Mouse (Mus musculus): ENCODE results near the gene Cyp2a4. TPM values are rescaled to one million over a fixed set of nuclear protein-coding genes. Genes with fewer than 3 reads are reported as not detected.
"Not testable (repeated sequence)": the region's sequence is repeated elsewhere in the genome, so short reads cannot be mapped to it uniquely, and the experiment has no call there.

The Cyp2a4 gene
- polyA plus RNA-seq (2014; fragmentation: Nextera tagmentation; extraction: Ambion mirVana): not detected in 2 replicates

- H3K27me3 ChIP-seq (ENCODE audit: control insufficient read depth, insufficient read depth, low read length); DNase-seq (ENCODE audit: low spot score); H3K4me1 ChIP-seq (ENCODE audit: control insufficient read depth, insufficient read depth, low read length); H3K4me2 ChIP-seq (ENCODE audit: low read depth); H3K9me3 ChIP-seq (ENCODE audit: control insufficient read depth, low read length); H3K27ac ChIP-seq (ENCODE audit: low read depth, low read length); H3K4me3 ChIP-seq (ENCODE audit: low read depth, low read length); H3K36me3 ChIP-seq (ENCODE audit: control insufficient read depth, insufficient read depth, low read length); H3K9ac ChIP-seq (ENCODE audit: low read length); ATAC-seq (ENCODE audit: insufficient read depth, low FRiP score, low TSS enrichment): not testable (repeated sequence)
- 63% methylated on average over 2 of the region's 2 CpGs for WGBS
Observed at GRCm38 (mm10) chr7:26306926-26307325, at the start of gene Cyp2a4. TSS of gene Cyp2a4 (plus strand) at chr7:26307169.

DNA sequence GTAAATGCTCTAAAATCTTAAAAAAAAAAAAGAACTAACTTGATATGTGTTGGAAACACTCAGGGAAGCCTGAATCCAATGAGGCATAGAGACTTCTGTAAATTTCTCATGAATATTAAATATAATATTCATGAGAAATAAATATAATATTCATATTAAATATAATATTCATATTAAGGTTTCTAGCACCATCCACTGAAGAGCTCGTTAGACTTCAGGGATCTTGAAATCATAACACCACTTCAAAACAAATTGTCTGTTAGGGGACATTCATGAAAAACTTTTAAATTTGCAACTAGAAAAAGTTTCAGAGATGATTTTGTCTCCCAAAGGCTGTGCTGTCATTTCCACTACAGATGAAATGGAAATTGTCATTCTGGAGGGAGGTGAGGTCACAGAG lies 46.9 kb upstream of the Cyp2a4 start, which contains the start of gene Vmn1r184:
Gene Vmn1r184, plus strand, starts transcription at position 301 of the 400 bp plus-strand sequence.
- 90% methylated on average over 1 of the region's 1 CpGs for WGBS
- not testable (repeated sequence) for H3K4me3 ChIP-seq (ENCODE audit: low read depth, low read length); H3K9me3 ChIP-seq (ENCODE audit: control insufficient read depth, low read length); H3K4me2 ChIP-seq (ENCODE audit: low read depth); H3K27me3 ChIP-seq (ENCODE audit: control insufficient read depth, insufficient read depth, low read length); H3K36me3 ChIP-seq (ENCODE audit: control insufficient read depth, insufficient read depth, low read length); H3K4me1 ChIP-seq (ENCODE audit: control insufficient read depth, insufficient read depth, low read length); DNase-seq (ENCODE audit: low spot score); H3K9ac ChIP-seq (ENCODE audit: low read length); H3K27ac ChIP-seq (ENCODE audit: low read depth, low read length); ATAC-seq (ENCODE audit: insufficient read depth, low FRiP score, low TSS enrichment)

GRCm38 (mm10) chr7:26303429-26304166 lies 3.4 kb upstream of the Cyp2a4 start:
- not testable (repeated sequence) for DNase-seq (ENCODE audit: low spot score); ATAC-seq (ENCODE audit: insufficient read depth, low FRiP score, low TSS enrichment)
- WGBS: 89% methylated on average over 7 of the region's 8 CpGs

DNA sequence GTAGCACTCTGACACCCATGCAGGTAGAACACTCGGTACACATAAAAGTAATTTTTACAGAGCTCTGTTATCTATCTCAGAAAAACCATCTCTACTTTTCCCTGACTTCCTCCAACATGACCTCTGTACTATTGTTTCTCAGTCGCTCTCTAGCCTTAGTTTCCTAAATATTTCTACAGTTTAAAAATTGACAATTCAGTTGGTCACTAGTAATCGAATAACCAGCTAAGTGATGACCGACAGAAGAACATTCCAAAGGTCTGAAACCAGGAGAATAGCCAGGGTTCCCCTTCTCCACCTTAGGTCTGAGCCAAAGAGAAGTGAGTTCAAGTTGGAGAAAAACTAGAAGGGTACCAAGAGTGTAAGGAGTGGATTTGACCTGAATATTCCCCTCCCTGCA lies 4.8 kb downstream of the Cyp2a4 start:
- WGBS: 84% methylated on average over 4 of the region's 4 CpGs
- not testable (repeated sequence) for H3K9ac ChIP-seq (ENCODE audit: low read length); H3K36me3 ChIP-seq (ENCODE audit: control insufficient read depth, insufficient read depth, low read length); H3K27ac ChIP-seq (ENCODE audit: low read depth, low read length); H3K9me3 ChIP-seq (ENCODE audit: control insufficient read depth, low read length); ATAC-seq (ENCODE audit: insufficient read depth, low FRiP score, low TSS enrichment); H3K27me3 ChIP-seq (ENCODE audit: control insufficient read depth, insufficient read depth, low read length); H3K4me1 ChIP-seq (ENCODE audit: control insufficient read depth, insufficient read depth, low read length); DNase-seq (ENCODE audit: low spot score); H3K4me2 ChIP-seq (ENCODE audit: low read depth); H3K4me3 ChIP-seq (ENCODE audit: low read depth, low read length)

More at GRCm38 (mm10) chr7:26303429-26304166, 3.4 kb upstream of the Cyp2a4 start:
- H3K36me3 ChIP-seq (ENCODE audit: control insufficient read depth, insufficient read depth, low read length); H3K4me1 ChIP-seq (ENCODE audit: control insufficient read depth, insufficient read depth, low read length); H3K27ac ChIP-seq (ENCODE audit: low read depth, low read length); H3K9me3 ChIP-seq (ENCODE audit: control insufficient read depth, low read length); H3K4me3 ChIP-seq (ENCODE audit: low read depth, low read length); H3K4me2 ChIP-seq (ENCODE audit: low read depth); H3K9ac ChIP-seq (ENCODE audit: low read length); H3K27me3 ChIP-seq (ENCODE audit: control insufficient read depth, insufficient read depth, low read length): not testable (repeated sequence)

DNA sequence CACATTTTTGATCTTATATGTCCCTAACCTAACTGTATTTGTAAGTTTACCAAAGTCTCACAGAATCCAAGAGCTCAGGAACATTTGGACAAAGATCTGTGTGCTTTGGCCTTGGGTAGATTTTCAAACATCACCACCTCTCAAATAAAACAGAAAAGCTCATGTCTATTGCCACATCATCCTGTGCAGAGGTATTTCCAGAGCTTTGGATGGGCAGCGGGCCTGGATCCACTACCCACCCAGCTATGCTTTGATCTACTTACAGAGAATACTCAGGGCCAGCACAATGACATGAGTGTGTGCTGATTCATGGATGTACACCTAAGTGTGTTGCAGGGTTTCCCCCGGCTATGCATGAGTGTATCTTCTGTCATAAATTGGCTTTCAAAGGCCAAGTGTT lies 8.2 kb downstream of the Cyp2a4 start:
- H3K4me2 ChIP-seq (ENCODE audit: low read depth); H3K9ac ChIP-seq (ENCODE audit: low read length); H3K36me3 ChIP-seq (ENCODE audit: control insufficient read depth, insufficient read depth, low read length); DNase-seq (ENCODE audit: low spot score); H3K27ac ChIP-seq (ENCODE audit: low read depth, low read length); ATAC-seq (ENCODE audit: insufficient read depth, low FRiP score, low TSS enrichment); H3K9me3 ChIP-seq (ENCODE audit: control insufficient read depth, low read length); H3K4me1 ChIP-seq (ENCODE audit: control insufficient read depth, insufficient read depth, low read length); H3K4me3 ChIP-seq (ENCODE audit: low read depth, low read length); H3K27me3 ChIP-seq (ENCODE audit: control insufficient read depth, insufficient read depth, low read length): not testable (repeated sequence)
- WGBS: 93% methylated on average over 2 of the region's 2 CpGs

GRCm38 (mm10) chr7:26315809-26316208 lies 8.8 kb downstream of the Cyp2a4 start:
- not testable (repeated sequence) for H3K4me1 ChIP-seq (ENCODE audit: control insufficient read depth, insufficient read depth, low read length); H3K9ac ChIP-seq (ENCODE audit: low read length); H3K27ac ChIP-seq (ENCODE audit: low read depth, low read length); ATAC-seq (ENCODE audit: insufficient read depth, low FRiP score, low TSS enrichment); DNase-seq (ENCODE audit: low spot score); H3K4me3 ChIP-seq (ENCODE audit: low read depth, low read length); H3K9me3 ChIP-seq (ENCODE audit: control insufficient read depth, low read length); H3K36me3 ChIP-seq (ENCODE audit: control insufficient read depth, insufficient read depth, low read length); H3K4me2 ChIP-seq (ENCODE audit: low read depth); H3K27me3 ChIP-seq (ENCODE audit: control insufficient read depth, insufficient read depth, low read length)
- 85% methylated on average over 4 of the region's 4 CpGs for WGBS

DNA sequence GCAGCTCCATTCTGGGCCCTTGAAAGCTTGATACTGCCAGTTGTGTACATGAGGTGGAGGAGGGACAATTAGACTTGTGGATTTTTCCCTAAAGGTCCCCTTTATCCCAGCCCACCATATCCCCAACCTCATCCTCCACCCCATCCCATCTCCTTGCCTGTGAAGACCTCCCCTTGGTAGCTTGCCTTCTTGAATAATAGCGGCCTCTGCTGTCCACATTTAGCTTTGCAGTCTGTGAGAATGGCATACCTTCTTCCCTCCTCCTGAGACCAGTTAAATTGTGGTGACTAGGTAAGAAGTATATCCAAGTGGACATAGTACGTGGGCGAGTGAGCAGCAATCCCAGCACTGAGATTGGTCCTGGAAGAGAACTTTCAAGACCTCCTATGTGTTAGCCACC lies 13.4 kb downstream of the Cyp2a4 start:
- not testable (repeated sequence) for ATAC-seq (ENCODE audit: insufficient read depth, low FRiP score, low TSS enrichment); H3K4me3 ChIP-seq (ENCODE audit: low read depth, low read length); H3K9me3 ChIP-seq (ENCODE audit: control insufficient read depth, low read length); H3K27me3 ChIP-seq (ENCODE audit: control insufficient read depth, insufficient read depth, low read length); H3K4me2 ChIP-seq (ENCODE audit: low read depth); DNase-seq (ENCODE audit: low spot score); H3K4me1 ChIP-seq (ENCODE audit: control insufficient read depth, insufficient read depth, low read length); H3K36me3 ChIP-seq (ENCODE audit: control insufficient read depth, insufficient read depth, low read length); H3K9ac ChIP-seq (ENCODE audit: low read length); H3K27ac ChIP-seq (ENCODE audit: low read depth, low read length)
- WGBS: 62% methylated on average over 3 of the region's 3 CpGs

GRCm38 (mm10) chr7:26350177-26350576 lies 43.2 kb downstream of the Cyp2a4 start:
- H3K27me3 ChIP-seq (ENCODE audit: control insufficient read depth, insufficient read depth, low read length); H3K36me3 ChIP-seq (ENCODE audit: control insufficient read depth, insufficient read depth, low read length): not testable (repeated sequence)

GRCm38 (mm10) chr7:26352258-26352657 lies 45.3 kb downstream of the Cyp2a4 start:
- ATAC-seq (ENCODE audit: insufficient read depth, low FRiP score, low TSS enrichment); H3K36me3 ChIP-seq (ENCODE audit: control insufficient read depth, insufficient read depth, low read length); DNase-seq (ENCODE audit: low spot score); H3K4me2 ChIP-seq (ENCODE audit: low read depth); H3K9me3 ChIP-seq (ENCODE audit: control insufficient read depth, low read length); H3K4me3 ChIP-seq (ENCODE audit: low read depth, low read length); H3K9ac ChIP-seq (ENCODE audit: low read length); H3K27me3 ChIP-seq (ENCODE audit: control insufficient read depth, insufficient read depth, low read length); H3K4me1 ChIP-seq (ENCODE audit: control insufficient read depth, insufficient read depth, low read length); H3K27ac ChIP-seq (ENCODE audit: low read depth, low read length): not testable (repeated sequence)
- WGBS: 83% methylated on average over 2 of the region's 3 CpGs

More at GRCm38 (mm10) chr7:26350177-26350576, 43.2 kb downstream of the Cyp2a4 start:
- H3K4me3 ChIP-seq (ENCODE audit: low read depth, low read length); DNase-seq (ENCODE audit: low spot score); H3K9ac ChIP-seq (ENCODE audit: low read length); H3K4me1 ChIP-seq (ENCODE audit: control insufficient read depth, insufficient read depth, low read length); ATAC-seq (ENCODE audit: insufficient read depth, low FRiP score, low TSS enrichment); H3K27ac ChIP-seq (ENCODE audit: low read depth, low read length); H3K4me2 ChIP-seq (ENCODE audit: low read depth); H3K9me3 ChIP-seq (ENCODE audit: control insufficient read depth, low read length): not testable (repeated sequence)

All from neural tube, embryonic 11.5 days (tissue).